Mouse (Mus musculus) large intestine, adult 2 months (tissue): Measurements from ENCODE around the gene Sectm1a. TPM values are rescaled to one million over a fixed set of nuclear protein-coding genes. Genes with fewer than 3 reads are reported as not detected.
"Not testable (repeated sequence)": the region's sequence is repeated elsewhere in the genome, so short reads cannot be mapped to it uniquely, and the experiment has no call there.

Experiments used
- DNase-seq: peaks from one replicate; pipeline ENCODE4 v3.0.0-alpha.2; 2012; ENCODE audit warnings: low read depth, low spot score
- WGBS: fragments of 180-500 bp; shearing (Covaris S2); methylation state at CpG from one replicate; pipeline ENCODE4 v1.1.7; 2018; 5-methylcytosine and 5-hydroxymethylcytosine counted together
- polyA plus RNA-seq: library from polyadenylated mRNA; depleted of rRNA; stranded (reverse); fragments of >200 nt; gene quantifications from 2 replicates; pipeline ENCODE4 v1.2.3, GENCODE M21; 2012

Sectm1a gene
- polyA plus RNA-seq, 1 experiment: 3.1 TPM

DNA sequence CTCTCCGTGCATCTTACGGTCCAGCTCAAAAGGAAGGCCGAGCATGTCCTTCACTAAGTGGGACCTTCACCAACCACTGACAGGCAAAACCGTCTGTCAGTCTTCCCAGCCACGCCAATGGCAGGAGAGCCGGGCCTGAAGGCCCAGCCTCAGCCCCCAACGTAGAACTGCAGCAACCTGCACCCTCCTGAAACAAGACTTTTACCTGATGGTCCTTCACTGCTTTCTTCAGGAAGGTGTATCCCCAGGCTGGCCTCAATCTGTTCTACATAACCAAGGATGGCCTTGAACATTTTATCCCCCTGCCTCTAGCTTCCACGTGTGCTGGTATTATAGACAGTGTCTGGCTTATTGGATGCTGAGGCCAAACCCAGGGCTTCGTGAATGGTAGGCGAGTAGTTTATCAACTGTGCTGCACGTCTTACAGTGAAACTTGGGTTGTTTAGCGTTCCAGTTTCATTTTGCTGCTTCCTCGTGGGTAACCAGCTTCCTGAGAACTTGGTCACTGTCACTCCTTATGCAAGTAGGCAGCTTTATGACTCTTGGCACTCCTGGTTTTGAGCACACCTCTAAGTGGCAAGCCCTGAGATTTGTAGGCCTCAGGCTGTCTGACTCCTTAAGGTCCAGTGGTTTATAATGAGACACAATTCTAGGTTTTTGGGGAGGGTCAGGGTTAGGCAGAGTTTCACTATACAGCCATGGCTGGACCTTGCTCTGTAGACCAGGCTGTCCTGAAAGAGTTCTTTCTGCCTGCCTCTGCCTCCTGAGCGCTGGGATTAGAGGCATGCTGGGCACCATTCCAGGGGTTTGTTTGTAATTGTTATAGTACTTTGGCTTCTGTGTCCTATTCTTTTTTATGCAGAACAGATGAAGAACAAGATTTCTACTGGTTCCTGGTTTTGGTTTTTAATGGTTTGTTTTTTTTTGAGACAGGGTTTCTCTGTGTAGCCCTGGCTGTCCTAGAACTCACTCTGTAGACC is 11.9 kb upstream of the Sectm1a start:
- peak; percentile 69 for DNase-seq
- WGBS: 52% methylated on average over 14 of the region's 14 CpGs

DNA sequence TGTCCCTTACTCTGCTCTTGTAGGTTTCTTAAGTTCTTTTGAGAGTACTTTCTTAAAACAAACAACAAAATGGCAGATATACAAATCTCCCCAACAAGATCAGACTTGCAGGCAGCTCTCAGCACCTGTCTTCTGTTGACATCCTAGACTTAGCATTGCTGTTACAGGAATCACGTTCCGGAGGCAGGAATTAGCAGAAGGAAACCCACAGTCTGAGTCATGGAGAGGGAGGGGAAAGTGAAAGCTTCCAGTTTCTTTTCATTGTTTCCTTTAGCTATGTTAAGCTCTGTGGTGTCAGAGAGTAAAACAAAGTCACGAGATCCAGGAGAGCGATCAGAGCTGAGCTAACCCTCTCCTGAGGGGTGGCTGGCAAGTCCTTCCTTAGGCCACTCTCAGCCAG is 9.9 kb upstream of the Sectm1a start:
- no peak for DNase-seq
- 18% methylated on average over 4 of the region's 4 CpGs for WGBS

GRCm38 (mm10) chr11:121089756-121090546 is 8.9 kb upstream of the Sectm1a start:
- no peak for DNase-seq
- 49% methylated on average over 2 of the region's 2 CpGs for WGBS

DNA sequence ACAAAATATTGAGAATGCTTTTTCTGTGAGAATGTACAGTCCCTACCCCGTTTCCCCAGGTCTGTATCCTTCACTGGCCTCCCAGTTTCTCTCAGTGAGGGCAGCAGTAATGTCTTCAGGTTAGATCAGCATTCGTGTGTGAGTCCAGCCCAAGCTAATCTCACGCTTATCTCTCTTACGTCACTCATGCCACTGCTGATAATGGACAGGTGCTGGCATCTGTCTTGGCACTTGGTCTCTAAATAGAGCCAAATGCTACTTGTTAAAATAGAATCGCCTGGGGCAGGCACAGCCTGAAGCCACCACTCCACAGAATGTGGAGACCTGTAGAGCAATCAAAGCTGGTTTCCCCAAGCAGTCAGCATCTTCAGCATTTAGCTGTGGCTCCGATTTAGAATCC is 8.0 kb upstream of the Sectm1a start:
- DNase-seq: no peak
- 41% methylated on average over 6 of the region's 6 CpGs for WGBS

- DNase-seq: no peak
- 28% methylated on average over 4 of the region's 4 CpGs for WGBS
Observed at GRCm38 (mm10) chr11:121086296-121086695, 5.3 kb upstream of the Sectm1a start.

DNA sequence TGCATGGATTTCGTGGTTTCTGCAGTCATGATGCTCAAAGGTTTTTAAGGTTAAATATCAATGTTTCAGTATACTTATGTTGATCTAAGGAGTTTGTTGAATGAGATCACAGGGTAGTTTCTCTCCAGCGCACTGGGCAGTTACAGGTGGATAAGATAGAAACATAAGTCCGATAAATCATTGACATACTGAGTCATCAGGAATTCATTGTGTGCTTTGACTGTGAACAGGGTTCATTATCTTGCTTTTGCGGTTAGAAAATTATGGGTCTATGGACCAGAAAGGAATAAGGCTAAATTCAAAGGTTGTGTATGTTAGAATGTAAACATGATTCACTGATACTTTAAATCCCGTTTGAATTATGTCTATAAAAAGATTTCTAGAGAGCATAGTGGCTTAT is 4.2 kb upstream of the Sectm1a start:
- DNase-seq: no peak
- 20% methylated on average over 5 of the region's 5 CpGs for WGBS

GRCm38 (mm10) chr11:121082857-121083500 is 2.0 kb upstream of the Sectm1a start:
- 13% methylated on average over 6 of the region's 6 CpGs for WGBS

DNA sequence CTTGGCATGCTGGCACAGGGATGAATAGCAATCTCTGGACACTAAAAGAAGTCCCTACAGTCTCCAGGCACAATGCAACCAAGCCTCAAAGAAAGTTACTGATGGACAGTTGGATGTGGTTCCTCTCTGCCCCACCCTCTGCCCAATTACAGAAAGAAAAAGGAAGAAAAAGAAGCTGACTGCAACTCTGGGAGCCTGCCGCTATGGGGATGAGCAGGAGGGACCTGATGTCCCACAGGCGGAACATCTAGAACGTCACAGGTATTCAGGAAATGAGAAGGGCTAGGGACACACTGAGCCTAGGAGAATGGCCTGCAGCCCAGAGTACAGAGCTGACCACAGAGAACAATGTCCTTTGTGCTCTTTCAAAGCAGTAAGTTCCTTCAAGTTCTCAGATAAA is 1.2 kb upstream of the Sectm1a start:
- DNase-seq: no peak
- 82% methylated on average over 3 of the region's 3 CpGs for WGBS

More at GRCm38 (mm10) chr11:121082857-121083500, 2.0 kb upstream of the Sectm1a start:
- DNase-seq: no peak

- WGBS: 98% methylated on average over 8 of the region's 8 CpGs
- DNase-seq: no peak
Observed at GRCm38 (mm10) chr11:121080330-121080729, 690 bp downstream of the Sectm1a start.

GRCm38 (mm10) chr11:121075655-121076054 is 5.4 kb downstream of the Sectm1a start:
- no peak for DNase-seq
- WGBS: 70% methylated on average over 5 of the region's 5 CpGs

DNA sequence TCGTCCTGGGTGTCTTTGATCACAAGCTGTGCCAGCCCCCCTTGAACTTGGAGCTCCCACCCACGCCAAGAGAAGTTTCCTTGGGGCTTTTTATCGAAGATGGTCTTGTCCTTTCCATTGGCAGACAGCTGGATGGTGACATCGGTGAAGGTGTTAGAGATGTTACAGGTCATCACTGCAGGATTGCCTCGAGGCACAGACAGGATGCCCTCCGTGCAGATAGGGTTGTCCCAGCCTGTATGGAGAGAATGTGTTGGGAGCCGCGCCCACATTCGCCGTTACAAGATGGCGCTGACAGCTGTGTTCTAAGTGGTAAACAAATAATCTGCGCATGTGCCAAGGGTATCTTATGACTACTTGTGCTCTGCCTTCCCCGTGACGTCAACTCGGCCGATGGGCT is 11.4 kb downstream of the Sectm1a start:
- WGBS: 93% methylated on average over 12 of the region's 16 CpGs
- not testable (repeated sequence) for DNase-seq

DNA sequence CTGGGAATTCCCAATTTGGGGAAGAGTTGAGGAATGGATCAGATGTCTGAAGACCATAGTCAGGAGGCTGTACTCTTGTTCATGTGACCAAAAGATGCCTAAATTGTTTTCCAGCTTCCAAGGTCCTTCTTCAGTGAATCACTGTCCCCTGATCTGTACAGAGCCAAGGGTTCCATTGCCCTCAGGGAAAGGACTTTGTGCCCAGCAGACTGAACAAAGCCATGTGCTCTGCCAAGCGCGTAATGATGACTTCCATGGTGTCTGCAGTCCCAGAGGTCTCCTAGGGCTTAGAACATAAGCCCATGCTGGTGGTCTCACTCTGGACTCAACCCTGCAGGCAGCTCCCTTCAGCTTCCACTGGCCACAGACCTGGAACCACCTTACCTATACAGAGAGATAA is 13.1 kb downstream of the Sectm1a start:
- WGBS: 92% methylated on average over 2 of the region's 2 CpGs
- no peak for DNase-seq

DNA sequence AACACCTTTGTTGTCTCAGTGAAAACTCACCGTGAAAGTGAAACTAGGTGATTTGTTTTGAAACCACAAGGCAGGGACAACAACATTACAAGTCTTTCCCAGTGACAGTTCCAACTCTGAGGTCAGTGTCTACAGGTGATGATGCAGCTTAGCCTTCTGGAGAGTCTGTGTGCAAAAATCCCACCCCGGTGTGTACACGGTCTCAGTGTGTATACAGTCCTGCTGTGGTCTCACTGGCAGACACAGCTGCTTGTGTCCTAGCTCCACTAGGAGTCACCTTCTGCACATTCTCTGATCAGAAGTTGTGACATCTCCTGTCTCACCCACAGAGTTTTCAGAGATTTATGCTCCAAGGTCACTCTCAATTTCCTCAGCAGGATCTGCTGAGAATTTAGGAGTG is 16.8 kb downstream of the Sectm1a start:
- WGBS: 23% methylated on average over 3 of the region's 3 CpGs
- DNase-seq: no peak

- DNase-seq: no peak
- WGBS: 35% methylated on average over 5 of the region's 5 CpGs
Observed at GRCm38 (mm10) chr11:121063379-121063778, 17.6 kb downstream of the Sectm1a start, which contains the start of gene Sectm1b. Gene Sectm1b, minus strand, starts transcription at chr11:121063569.

GRCm38 (mm10) chr11:121061615-121062014 is 19.4 kb downstream of the Sectm1a start:
- DNase-seq: peak; percentile 66
- 17% methylated on average over 8 of the region's 8 CpGs for WGBS

DNA sequence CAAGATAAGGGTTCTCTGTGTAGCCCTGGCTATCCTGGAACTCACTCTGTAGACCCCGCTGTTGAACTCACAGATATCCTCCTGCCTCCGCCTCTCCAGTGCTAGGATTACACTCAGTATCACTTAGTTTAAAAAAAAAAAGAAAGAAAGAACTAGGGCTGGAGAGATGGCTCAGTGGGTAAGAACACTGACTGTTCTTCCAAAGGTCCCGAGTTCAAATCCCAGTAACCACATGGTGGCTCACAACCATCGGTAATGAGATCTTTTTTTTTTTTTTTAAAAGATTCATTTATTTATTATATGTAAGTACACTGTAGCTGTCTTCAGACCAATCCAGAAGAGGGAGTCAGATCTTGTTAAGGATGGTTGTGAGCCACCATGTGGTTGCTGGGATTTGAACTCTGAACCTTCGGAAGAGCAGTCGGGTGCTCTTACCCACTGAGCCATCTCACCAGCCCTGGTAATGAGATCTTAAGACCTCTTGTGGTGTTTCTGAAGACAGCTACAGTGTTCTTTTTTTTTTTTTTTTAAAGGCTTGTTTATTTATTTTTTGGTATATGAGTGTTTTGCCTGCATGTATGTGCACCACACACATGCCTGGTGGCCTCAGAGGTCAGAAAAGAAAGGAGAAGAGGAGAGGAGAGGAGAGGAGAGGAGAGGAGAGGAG is 20.5 kb downstream of the Sectm1a start:
- WGBS: 97% methylated on average over 6 of the region's 6 CpGs
- not testable (repeated sequence) for DNase-seq

DNA sequence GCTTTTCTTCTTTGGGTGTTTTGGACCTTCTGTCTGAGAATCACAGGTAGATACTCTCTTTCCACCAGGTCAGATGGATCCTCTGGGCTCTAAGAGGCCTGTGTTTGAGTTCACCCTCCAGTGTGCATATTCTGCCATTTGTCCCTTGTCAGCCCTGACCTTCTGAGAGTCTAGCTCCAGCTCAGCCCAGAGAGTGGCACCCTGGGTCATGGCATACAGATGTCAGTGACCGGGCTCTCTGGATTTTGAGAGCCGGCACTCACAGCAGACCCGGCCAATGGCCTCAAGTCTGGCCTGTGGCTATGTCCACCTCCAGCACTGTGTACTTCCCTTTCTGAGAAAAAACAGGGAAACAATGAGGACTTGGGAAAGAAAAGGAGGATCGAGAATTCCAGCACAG is 21.5 kb downstream of the Sectm1a start:
- 92% methylated on average over 4 of the region's 4 CpGs for WGBS
- no peak for DNase-seq

GRCm38 (mm10) chr11:121058956-121059355 is 22.1 kb downstream of the Sectm1a start:
- DNase-seq: no peak
- WGBS: 75% methylated on average over 4 of the region's 4 CpGs

DNA sequence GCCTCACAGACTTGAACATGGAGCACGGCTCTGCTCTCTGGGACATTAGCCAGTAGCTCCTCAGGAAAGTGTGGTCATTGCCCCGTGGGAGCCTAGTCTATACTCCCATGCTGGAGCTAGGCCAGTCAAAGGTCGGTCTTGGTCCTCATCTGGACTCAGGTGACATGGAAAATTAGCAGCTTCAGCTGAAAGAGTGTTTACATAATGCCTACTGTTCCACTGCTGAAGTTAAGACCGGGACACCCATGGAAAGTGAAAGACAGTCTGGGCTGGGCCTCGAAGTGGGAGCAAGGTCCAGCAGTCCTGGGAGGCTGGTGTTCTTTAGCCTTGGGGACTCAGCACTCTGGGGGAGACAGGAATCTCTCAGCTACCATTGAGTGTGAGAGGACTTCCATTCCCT is 22.9 kb downstream of the Sectm1a start:
- no peak for DNase-seq
- 22% methylated on average over 5 of the region's 5 CpGs for WGBS
